Comparison of ENCODE assay signal across 20 mouse cellular contexts in the genomic region with DNA sequence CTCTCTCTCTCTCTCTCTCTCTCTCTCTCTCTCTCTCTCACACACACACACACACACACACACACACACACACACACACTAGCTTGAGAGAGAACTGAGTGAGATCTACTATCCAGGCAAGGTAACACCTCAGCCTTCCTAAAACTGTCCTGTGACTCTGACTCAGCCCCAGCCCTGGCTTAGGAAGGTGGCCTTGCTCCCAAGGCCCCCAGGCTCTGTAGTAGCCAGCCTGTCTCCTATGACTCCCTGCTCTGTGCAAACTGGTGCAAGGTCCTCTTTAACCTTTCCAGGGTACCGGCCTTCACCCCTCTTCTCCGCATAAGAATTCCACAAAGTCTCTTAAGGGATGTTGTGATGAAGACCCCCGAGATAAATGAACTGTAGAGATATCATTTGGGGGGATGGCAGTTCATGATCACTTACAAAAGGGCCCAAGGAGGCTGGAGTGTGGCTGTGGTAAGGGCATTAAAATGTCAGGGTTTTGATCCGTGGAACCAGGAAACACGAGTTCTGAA.
A peak's percentile ranks its signal among the peaks of the same experiment; 100 is the strongest.
DNase-seq lines count a peak whose midpoint lies in the region; ATAC-seq lines count a peak whose summit lies in the region.
"Had no signal": no experiment of that assay in that cellular context is flagged by ENCODE, and none has a peak within 500 bp of the region (broad histone marks: within the 10 kb centered on the region; RNA-seq: fewer than 3 reads in every experiment).

No protein-coding gene starts in this region.

- peak; percentile 47 for DNase-seq in 3T3-L1 (ENCODE audit: low read depth, low spot score)
- peak; percentile 87 to 93 for DNase-seq in adrenal gland, adult (ENCODE audit: inconsistent age in 2 of 2, low spot score in 1 of 2)
- peak; percentile 73 for DNase-seq in adrenal gland, postnatal 10 days
- DNase-seq in adrenal gland, postnatal 36 days, result peak; percentile 82 to 87
- DNase-seq in natural killer cell, adult 2 months (ENCODE audit: low spot score in 2 of 2), result no peak
- DNase-seq in urinary bladder, adult 18-20 months (ENCODE audit: low spot score in 2 of 2), result no peak
- DNase-seq: cerebellum, adult 11-12 months; cerebellum, adult 9-10 months; cerebellum, postnatal 14 days; forebrain, postnatal 0 days; gastrocnemius, adult 2 months; gastrocnemius, postnatal 14 days; heart, adult 2 months; heart, postnatal 14 days; heart, postnatal 4 days; kidney, adult 2 months had no signal

- ATAC-seq in cerebellum, adult (ENCODE audit: insufficient number of reproducible peaks, low FRiP score, low TSS enrichment), result no peak
- ATAC-seq: forebrain, embryonic 14.5 days; forebrain, postnatal 0 days; intestine, postnatal 0 days; Patski had no signal

Comparison
In these comparisons a context has a peak if more than half of its experiments do, and no peak if none do; other contexts are left out.
1. DNase-seq: peak in 3T3-L1 (single experiment), adrenal gland, adult (2 of 2), adrenal gland, postnatal 10 days (single experiment) and adrenal gland, postnatal 36 days (2 of 2); none in natural killer cell, adult 2 months (0 of 2) and urinary bladder, adult 18-20 months (0 of 2).